Mouse (Mus musculus): Measurements from ENCODE around the gene Smap1. TPM values are rescaled to one million over a fixed set of nuclear protein-coding genes. Genes with fewer than 3 reads are reported as not detected.
"Not testable (repeated sequence)": the region's sequence is repeated elsewhere in the genome, so short reads cannot be mapped to it uniquely, and the experiment has no call there.

Gene Smap1
- 38.0 and 45.7 TPM in 2 replicates for polyA plus RNA-seq (2015; fragmentation: Nextera tagmentation; extraction: Ambion mirVana)

DNA sequence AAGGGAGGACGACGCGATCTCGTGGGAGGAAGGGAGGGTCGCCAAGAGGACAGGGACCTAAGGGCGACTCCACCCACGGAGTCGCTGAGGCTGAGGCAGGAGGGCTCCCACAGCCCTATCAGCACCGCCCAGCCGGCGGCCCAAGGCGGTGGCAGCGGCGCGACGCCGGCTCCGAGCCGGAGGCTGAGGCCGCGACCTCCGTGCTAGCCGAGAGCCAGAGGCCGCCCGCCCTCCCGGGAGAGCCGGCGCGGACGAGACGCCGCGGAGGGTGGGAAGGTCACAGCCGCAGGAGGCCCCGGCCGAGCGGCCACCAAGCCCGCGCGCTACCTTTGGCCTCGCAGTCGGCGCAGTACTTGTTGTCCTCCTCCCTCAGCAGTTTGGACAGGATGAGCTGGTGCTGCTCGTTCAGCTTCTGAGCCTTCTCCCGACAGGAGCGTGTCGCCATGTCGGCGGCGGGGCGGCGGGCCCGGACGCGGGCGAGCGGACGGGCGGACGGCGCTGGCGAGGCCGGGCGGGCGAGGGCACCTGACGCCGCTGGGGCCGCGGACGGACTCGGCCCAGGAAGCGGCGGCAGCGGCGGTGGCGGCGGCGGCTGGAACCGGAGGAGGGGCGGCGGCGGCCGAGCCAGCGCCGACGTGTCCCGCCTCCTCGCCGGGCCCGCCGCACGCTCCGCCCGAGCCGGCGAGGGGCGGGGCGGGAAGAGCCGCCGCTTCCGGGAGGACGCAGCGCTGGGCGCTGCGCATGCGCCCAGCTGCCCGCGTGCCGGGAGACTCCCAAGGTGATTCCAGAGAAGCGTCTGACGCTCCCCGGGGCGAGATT, at the start of gene Smap1:
Smap1 (minus strand) TSS at position 607 of the 819 bp plus-strand sequence.
- H3K27ac ChIP-seq, result peak within 1 kb of the TSS; percentile 90
- H3K4me3 ChIP-seq, result peak within 1 kb of the TSS; percentile 94
- peak within 1 kb of the TSS; percentile 96 for H3K9ac ChIP-seq
- peak within 1 kb of the TSS; percentile 77 for H3K4me2 ChIP-seq
- H3K4me1 ChIP-seq, result peaks cover 16% of the 10 kb centered on the region
- no peaks in the 10 kb centered on the region for H3K36me3 ChIP-seq
- peak; percentile 91 for ATAC-seq (ENCODE audit: insufficient number of reproducible peaks, insufficient read depth, low FRiP score, low TSS enrichment, low read depth)
- under 1% methylated on average over 95 of the region's 113 CpGs for WGBS
- no peaks in the 10 kb centered on the region for H3K9me3 ChIP-seq
- no peaks in the 10 kb centered on the region for H3K27me3 ChIP-seq

DNA sequence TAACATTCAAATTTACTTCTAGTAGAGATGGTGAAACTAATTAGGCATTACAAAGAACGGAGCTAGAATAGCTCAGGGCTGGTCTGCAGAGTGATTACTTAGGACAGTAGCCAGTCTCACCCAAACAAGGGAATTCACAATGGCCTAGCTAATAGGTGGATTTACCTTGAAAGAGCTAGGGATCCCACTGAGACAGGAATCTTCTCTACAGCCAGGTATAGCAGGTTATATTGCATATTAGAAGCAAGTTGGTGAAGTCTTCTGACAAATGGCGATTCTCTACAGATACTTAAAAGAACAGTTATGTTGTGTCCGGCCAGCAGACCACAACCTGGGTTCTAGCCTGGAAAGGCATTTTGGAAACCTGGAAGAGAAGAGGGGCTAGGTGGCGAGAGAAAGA, 49.0 kb upstream of the Smap1 start:
- H3K4me3 ChIP-seq, result not testable (repeated sequence)

DNA sequence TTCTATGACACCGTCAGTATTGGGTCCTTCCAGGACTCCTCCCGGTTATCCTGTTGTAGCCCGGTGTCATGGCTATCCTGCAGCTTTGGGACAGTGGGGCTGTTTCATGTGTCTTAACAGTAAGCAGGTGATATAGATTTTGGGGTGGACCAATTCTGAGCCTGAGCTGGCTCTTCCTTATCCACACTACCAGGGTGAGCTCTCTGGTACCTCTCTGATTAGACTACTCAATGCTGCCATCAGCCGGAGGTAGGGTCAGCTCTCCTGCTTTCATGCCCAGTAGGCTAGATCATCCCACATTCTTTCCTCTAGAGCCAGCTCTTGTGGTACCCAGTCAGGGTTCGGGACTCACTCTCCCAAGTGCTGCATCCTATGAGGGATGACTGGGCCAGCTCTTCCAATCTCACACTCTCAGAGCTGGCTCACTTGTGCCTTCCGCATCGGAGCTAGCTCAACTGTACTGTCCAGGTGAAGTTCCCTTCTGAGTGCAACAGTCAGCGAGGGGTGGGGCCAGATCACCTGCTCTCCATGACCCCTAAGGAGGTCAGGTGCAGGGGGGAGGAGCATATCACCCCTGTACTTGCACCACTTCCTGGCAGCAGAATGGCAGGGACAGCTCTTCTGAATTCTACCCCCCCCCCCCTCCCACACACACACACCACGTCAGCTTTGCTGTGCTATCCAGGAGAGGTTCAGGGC, 46.1 kb upstream of the Smap1 start:
- Histone ChIP-seq H3K27ac (no peak overlapping the region), H3K27me3 (no peaks in the 10 kb centered on the region), H3K4me1 (no peaks in the 10 kb centered on the region), H3K9ac (no peak overlapping the region), H3K36me3 (no peaks in the 10 kb centered on the region), H3K4me2 (no peak overlapping the region), H3K4me3 (no peak overlapping the region), H3K9me3 (peaks cover 6% of the 10 kb centered on the region; the same call in 1 of the 2 replicates)
- 89% methylated on average over 9 of the region's 9 CpGs for WGBS
- peak; percentile 32; the same call in 1 of the 2 replicates for ATAC-seq (ENCODE audit: insufficient number of reproducible peaks, insufficient read depth, low FRiP score, low TSS enrichment, low read depth)

More for the DNA sequence above, 49.0 kb upstream of the Smap1 start:
- not testable (repeated sequence) for H3K4me1 ChIP-seq; H3K9me3 ChIP-seq; H3K27ac ChIP-seq; ATAC-seq (ENCODE audit: insufficient number of reproducible peaks, insufficient read depth, low FRiP score, low TSS enrichment, low read depth); H3K9ac ChIP-seq; H3K27me3 ChIP-seq; H3K36me3 ChIP-seq; H3K4me2 ChIP-seq
- WGBS, result 83% methylated on average over 4 of the region's 4 CpGs

DNA sequence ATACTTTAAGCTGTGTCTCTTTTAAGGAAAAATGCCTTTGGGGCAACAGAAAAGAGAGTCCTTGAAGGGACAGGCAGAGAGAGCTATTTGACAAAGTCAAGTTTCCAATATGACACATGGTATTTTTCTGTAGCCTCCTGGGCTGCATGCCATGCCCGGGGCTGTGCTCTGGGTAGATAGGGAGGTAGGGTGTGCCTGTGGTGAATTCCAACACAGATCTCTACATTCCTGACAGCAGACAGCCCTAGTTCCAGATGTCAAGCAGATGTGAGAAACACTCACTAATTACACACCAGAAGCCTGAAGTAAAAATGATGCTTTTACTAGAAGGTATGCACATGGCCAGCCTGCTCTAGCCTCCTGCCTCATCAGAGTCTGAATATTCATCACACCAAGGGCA, 44.1 kb upstream of the Smap1 start:
- Histone ChIP-seq H3K36me3 (no peaks in the 10 kb centered on the region), H3K9ac (no peak overlapping the region), H3K4me2 (no peak overlapping the region), H3K4me3 (no peak overlapping the region), H3K9me3 (peaks cover 6% of the 10 kb centered on the region; the same call in 1 of the 2 replicates), H3K27me3 (no peaks in the 10 kb centered on the region), H3K27ac (no peak overlapping the region), H3K4me1 (no peaks in the 10 kb centered on the region)
- WGBS, result 26% methylated on average over 1 of the region's 1 CpGs
- no peak for ATAC-seq (ENCODE audit: insufficient number of reproducible peaks, insufficient read depth, low FRiP score, low TSS enrichment, low read depth)

DNA sequence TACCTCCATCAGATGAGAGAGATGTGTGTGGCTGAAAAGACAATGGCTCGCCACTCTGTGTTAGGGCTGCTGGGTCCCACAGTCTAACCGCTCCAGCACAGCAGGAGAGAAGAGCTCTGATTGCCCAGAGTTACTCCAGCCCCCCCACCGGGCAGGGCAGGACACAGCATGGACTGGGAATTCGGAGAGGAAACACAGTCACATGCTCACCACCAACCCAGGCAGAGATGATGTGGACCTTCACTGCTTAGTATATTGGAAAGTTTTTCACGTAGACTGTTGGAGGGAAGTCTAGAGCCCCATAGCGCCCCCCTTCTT, 37.3 kb upstream of the Smap1 start:
- Histone ChIP-seq H3K36me3 (no peaks in the 10 kb centered on the region), H3K9me3 (no peaks in the 10 kb centered on the region), H3K4me3 (peak overlapping the region; percentile 40), H3K9ac (peak overlapping the region; percentile 32; the same call in 1 of the 2 replicates), H3K27ac (no peak overlapping the region), H3K4me1 (peaks cover 5% of the 10 kb centered on the region), H3K4me2 (peak overlapping the region; percentile 55), H3K27me3 (no peaks in the 10 kb centered on the region)
- 8% methylated on average over 6 of the region's 6 CpGs for WGBS
- peak; percentile 62; the same call in 1 of the 2 replicates for ATAC-seq (ENCODE audit: insufficient number of reproducible peaks, insufficient read depth, low FRiP score, low TSS enrichment, low read depth)

DNA sequence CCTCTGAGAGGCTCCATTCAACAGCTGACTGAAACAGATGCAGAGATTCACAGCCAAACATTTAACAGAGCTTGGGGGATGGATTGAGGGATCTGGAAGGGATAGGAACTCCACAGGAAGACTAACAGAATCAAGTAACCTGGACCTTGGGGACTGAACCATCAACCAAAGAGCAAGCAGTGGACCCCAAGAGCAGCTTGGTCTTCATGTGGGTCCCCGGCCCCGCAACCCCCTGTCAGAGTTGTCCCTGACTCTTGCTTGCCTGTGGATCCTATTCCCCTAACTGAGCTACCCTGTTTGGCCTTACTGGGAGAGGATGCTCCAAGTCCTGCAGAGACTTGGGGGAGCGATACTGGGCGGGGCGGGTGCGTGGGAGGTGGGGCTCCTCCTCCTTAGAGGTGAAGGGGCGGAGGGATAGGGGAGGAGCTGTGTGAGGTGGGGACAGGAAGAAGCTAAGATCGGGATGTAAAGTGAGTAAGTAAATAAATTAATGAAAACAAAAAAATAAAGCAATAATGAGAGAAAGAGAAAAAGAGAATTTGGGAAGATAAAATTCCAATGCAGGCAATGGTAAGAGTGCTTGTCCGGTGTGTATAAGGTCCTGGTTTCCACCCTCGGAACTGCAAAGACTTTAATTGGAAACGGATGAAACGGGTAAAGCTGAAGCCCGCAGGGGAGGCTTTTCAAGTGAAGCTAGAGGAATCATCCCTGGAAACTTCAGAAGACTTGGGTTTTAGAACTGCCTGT, 36.7 kb upstream of the Smap1 start:
- H3K9me3 ChIP-seq, result no peaks in the 10 kb centered on the region
- no peaks in the 10 kb centered on the region for H3K36me3 ChIP-seq
- peak overlapping the region; percentile 55 for H3K4me2 ChIP-seq
- peaks cover 5% of the 10 kb centered on the region for H3K4me1 ChIP-seq
- 13% methylated on average over 13 of the region's 13 CpGs for WGBS
- H3K4me3 ChIP-seq, result peak overlapping the region; percentile 40
- no peak for ATAC-seq (ENCODE audit: insufficient number of reproducible peaks, insufficient read depth, low FRiP score, low TSS enrichment, low read depth)
- H3K27me3 ChIP-seq, result no peaks in the 10 kb centered on the region
- H3K9ac ChIP-seq, result peak overlapping the region; percentile 32; the same call in 1 of the 2 replicates
- no peak overlapping the region for H3K27ac ChIP-seq

DNA sequence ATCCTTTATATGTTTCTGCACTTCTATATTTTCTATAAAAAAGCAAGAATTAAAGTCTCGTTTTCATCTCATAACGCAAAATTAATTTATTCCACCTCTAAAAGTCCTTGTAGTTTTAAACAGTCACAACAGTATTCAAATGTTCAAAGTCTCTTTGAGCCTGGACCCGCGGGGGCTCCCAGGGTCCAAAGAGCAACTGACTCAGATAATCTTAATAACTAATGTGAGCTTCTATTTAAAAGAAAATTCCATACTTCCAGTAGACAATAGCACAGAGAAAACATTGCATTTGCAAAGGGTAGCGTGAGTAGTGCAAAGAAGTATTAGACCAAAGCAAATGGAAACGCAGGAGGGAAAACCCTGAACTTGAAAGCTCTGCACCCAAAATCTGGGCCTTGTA, 36.0 kb upstream of the Smap1 start:
- no peak for ATAC-seq (ENCODE audit: insufficient number of reproducible peaks, insufficient read depth, low FRiP score, low TSS enrichment, low read depth)
- Histone ChIP-seq H3K4me3 (no peak overlapping the region), H3K4me1 (peaks cover 5% of the 10 kb centered on the region), H3K27me3 (no peaks in the 10 kb centered on the region), H3K9ac (no peak overlapping the region), H3K27ac (no peak overlapping the region), H3K4me2 (no peak overlapping the region), H3K36me3 (no peaks in the 10 kb centered on the region), H3K9me3 (no peaks in the 10 kb centered on the region)
- 92% methylated on average over 6 of the region's 6 CpGs for WGBS

DNA sequence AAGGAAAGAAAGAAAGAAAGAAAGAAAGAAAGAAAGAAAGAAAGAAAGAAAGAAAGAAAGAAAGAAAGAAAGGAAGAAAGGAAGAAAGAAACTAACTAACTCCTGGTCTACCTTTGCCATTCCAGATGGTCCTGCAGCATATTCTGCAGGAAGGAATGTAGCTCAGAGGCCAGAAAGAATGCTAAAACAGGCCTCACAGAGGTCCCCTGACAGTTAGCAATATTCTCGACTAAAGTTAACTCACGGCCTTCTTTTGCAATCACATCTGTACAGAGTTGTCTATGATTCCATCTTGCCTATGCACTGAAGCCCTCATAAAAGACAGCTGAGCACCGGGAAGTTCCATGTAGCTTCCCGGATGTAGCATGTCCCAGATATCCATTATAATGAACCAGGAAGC, 33.4 kb upstream of the Smap1 start:
- H3K36me3 ChIP-seq, result no peaks in the 10 kb centered on the region
- no peaks in the 10 kb centered on the region for H3K9me3 ChIP-seq
- WGBS, result 60% methylated on average over 4 of the region's 4 CpGs
- no peak overlapping the region for H3K27ac ChIP-seq
- H3K9ac ChIP-seq, result no peak overlapping the region
- no peak for ATAC-seq (ENCODE audit: insufficient number of reproducible peaks, insufficient read depth, low FRiP score, low TSS enrichment, low read depth)
- H3K27me3 ChIP-seq, result no peaks in the 10 kb centered on the region
- no peak overlapping the region for H3K4me2 ChIP-seq
- H3K4me1 ChIP-seq, result peaks cover 5% of the 10 kb centered on the region
- H3K4me3 ChIP-seq, result no peak overlapping the region

DNA sequence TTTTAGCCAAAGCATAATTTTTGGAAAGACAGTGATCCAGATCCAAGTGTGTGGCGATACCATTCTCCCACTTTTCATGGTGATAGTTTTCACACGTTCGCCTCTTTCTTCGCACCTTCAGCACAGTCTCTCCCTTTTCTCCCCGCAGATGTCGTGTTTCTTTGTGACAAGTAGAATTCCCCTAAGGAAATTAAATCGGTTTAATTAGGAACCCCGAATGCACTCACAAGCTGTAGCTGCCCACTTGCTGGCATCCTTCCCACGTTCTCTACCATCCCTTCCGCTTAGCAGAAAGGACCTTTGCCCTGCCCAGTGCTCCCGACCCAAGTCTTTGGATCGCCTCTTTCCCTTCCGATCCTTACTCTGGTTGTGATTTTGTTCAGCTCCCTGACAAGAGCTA, 31.8 kb upstream of the Smap1 start:
- no peak overlapping the region for H3K9ac ChIP-seq
- no peaks in the 10 kb centered on the region for H3K4me1 ChIP-seq
- no peak overlapping the region for H3K4me2 ChIP-seq
- 86% methylated on average over 13 of the region's 13 CpGs for WGBS
- H3K4me3 ChIP-seq, result no peak overlapping the region
- no peak overlapping the region for H3K27ac ChIP-seq
- no peaks in the 10 kb centered on the region for H3K27me3 ChIP-seq
- no peaks in the 10 kb centered on the region for H3K36me3 ChIP-seq
- no peaks in the 10 kb centered on the region for H3K9me3 ChIP-seq
- no peak for ATAC-seq (ENCODE audit: insufficient number of reproducible peaks, insufficient read depth, low FRiP score, low TSS enrichment, low read depth)

DNA sequence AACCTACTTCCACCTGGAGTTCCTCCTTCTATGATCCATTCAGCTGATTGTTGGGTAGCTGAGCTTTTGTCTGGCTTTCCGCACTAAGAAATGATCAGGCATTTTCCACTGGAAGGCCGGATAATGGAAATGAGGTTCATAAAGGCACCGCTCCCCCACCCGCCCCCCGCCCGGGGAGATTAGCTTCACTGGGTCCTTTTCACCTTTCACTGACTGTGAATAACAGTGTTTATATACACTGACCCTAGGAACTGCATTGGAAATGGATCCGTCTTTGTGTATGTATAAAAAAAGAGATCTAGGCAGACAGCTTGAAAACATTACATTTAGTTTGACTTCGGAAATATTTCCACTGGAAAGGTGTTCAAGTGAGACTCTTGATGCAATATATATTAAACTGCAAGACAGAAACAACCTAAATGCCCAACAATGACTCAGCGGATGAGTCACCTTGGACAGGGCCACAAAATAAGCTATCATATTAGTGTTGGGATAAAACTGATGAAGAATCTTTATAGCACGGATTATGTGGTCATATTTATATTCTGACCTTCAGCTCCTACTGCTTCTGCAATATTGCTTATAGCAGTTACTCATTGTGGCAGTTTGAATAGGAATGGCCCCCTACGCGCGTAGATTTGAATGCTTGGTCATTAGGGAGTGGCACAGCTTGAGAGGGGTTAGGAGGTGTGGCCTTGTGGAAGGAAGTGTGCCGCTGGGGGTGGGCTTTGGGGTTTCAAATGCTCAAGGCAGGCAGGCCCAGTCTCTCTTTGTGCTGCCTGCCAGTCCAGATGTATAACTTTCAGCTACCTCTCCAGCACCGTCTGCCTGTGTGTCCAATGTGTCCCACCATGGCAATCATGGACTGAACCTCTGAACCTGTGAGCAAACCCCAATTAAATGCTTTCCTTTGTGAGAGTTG, 26.9 kb upstream of the Smap1 start:
- no peak overlapping the region for H3K4me3 ChIP-seq
- no peaks in the 10 kb centered on the region for H3K36me3 ChIP-seq
- H3K27ac ChIP-seq, result no peak overlapping the region
- H3K4me2 ChIP-seq, result no peak overlapping the region
- no peak overlapping the region for H3K9ac ChIP-seq
- no peaks in the 10 kb centered on the region for H3K27me3 ChIP-seq
- peaks cover 5% of the 10 kb centered on the region; the same call in 1 of the 2 replicates for H3K4me1 ChIP-seq
- 81% methylated on average over 15 of the region's 15 CpGs for WGBS
- no peak for ATAC-seq (ENCODE audit: insufficient number of reproducible peaks, insufficient read depth, low FRiP score, low TSS enrichment, low read depth)
- no peaks in the 10 kb centered on the region for H3K9me3 ChIP-seq

DNA sequence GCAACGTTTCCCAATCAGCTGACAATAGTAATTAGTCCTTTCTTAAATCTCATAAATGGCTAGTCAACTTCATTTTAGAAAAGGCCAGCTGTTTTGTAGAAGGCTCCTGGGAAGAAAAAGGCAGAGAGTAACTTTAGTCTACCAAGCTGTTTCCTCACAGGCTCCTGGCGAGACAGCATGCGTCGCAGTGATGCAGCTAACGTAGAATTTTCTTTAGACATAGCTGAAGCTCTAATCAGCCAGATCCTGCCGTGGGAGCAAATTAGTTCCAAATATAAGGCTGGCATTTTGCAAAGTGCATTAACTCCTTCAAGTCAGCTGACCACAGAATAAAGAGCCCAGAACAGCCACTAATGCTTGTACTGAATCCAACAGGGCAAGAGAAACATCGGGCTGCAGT, 26.2 kb upstream of the Smap1 start:
- no peak overlapping the region for H3K4me3 ChIP-seq
- no peak for ATAC-seq (ENCODE audit: insufficient number of reproducible peaks, insufficient read depth, low FRiP score, low TSS enrichment, low read depth)
- peaks cover 5% of the 10 kb centered on the region; the same call in 1 of the 2 replicates for H3K4me1 ChIP-seq
- no peak overlapping the region for H3K27ac ChIP-seq
- H3K36me3 ChIP-seq, result no peaks in the 10 kb centered on the region
- WGBS, result 37% methylated on average over 7 of the region's 7 CpGs
- H3K9ac ChIP-seq, result no peak overlapping the region
- H3K9me3 ChIP-seq, result no peaks in the 10 kb centered on the region
- H3K4me2 ChIP-seq, result no peak overlapping the region
- no peaks in the 10 kb centered on the region for H3K27me3 ChIP-seq

Measured in embryonic facial prominence, embryonic 13.5 days (tissue).